Mouse (Mus musculus): ENCODE measurements around the gene Hlcs.

The Hlcs gene

DNA sequence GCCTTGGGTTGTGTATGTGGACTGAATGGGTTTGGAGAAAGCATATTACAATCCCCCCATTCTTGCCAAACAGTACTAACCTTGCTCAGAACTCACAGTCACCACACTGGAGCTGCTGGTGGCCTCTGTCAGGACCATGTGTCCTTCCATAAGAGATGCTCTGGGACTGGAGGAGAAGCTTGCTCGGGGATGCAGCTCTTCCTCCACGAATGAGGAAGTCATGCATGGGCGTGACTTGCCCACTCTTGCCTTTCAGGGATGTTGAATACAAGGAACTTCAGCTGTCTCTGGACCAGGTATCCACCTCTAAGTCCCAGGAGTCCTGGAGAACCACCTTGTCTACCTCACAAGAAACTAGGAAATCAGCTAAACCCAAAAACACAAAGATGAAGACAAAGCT is 191.0 kb downstream of the Hlcs start:
- TF ChIP-seq NANOG (IDR thresholded peaks at IDR 0.05; ENCODE audit: borderline replicate concordance, low read length) = no peak
- TF ChIP-seq POU5F1 (IDR thresholded peaks at IDR 0.05; ENCODE audit: borderline replicate concordance, low read length) = no peak
- TF ChIP-seq CTCF (conservative IDR thresholded peaks at IDR 0.05; ENCODE audit: low read length) = no peak
- Histone ChIP-seq H3K27me3 (ENCODE audit: insufficient read depth, low read length) (peaks cover 86% of the 10 kb centered on the region), H3K4me1 (replicated peaks; ENCODE audit: low read depth, low read length) (peaks cover 13% of the 10 kb centered on the region), H3K9me3 (ENCODE audit: low read length) (no peaks in the 10 kb centered on the region), H3K36me3 (ENCODE audit: insufficient read depth, low read length) (no peaks in the 10 kb centered on the region), H3K4me3 (replicated peaks; ENCODE audit: low read length) (no peak overlapping the region)

- TF ChIP-seq NANOG (IDR thresholded peaks at IDR 0.05; ENCODE audit: borderline replicate concordance, low read length) = no peak
- no peak for TF ChIP-seq POU5F1 (IDR thresholded peaks at IDR 0.05; ENCODE audit: borderline replicate concordance, low read length)
- TF ChIP-seq CTCF (conservative IDR thresholded peaks at IDR 0.05; ENCODE audit: low read length) = no peak
- Histone ChIP-seq H3K4me1 (replicated peaks; ENCODE audit: low read depth, low read length) (peaks cover 3% of the 10 kb centered on the region), H3K27me3 (ENCODE audit: insufficient read depth, low read length) (peaks cover 78% of the 10 kb centered on the region), H3K9me3 (ENCODE audit: low read length) (no peaks in the 10 kb centered on the region), H3K4me3 (replicated peaks; ENCODE audit: low read length) (no peak overlapping the region), H3K36me3 (ENCODE audit: insufficient read depth, low read length) (no peaks in the 10 kb centered on the region)
Observed at GRCm38 (mm10) chr16:94118394-94118793, 195.0 kb downstream of the Hlcs start.

DNA sequence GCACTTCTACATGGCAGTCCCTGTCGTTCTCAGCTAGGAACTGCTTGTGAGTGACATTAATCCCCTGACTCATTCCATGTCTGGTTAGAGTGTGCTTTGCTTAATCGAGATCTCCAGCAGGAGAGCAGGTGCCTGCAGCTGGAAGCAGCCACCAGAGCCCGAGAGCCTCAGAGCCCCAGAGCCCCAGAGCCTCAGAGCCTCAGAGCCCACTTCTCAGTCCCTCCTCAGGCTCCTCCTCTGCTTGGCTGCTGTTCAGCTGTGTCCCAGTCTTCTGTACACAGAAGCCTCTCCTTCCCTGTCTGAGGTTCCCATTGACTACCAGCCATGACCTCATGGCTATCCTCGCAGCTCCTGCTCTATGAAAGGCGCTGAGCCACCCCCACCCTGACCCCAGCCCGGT is 196.0 kb downstream of the Hlcs start:
- no peaks in the 10 kb centered on the region for H3K36me3 ChIP-seq (ENCODE audit: insufficient read depth, low read length)
- no peaks in the 10 kb centered on the region for H3K9me3 ChIP-seq (ENCODE audit: low read length)
- no peaks in the 10 kb centered on the region for H3K4me1 ChIP-seq (replicated peaks; ENCODE audit: low read depth, low read length)
- H3K27me3 ChIP-seq (ENCODE audit: insufficient read depth, low read length) = peaks cover 77% of the 10 kb centered on the region
- H3K4me3 ChIP-seq (replicated peaks; ENCODE audit: low read length) = no peak overlapping the region
- TF ChIP-seq CTCF (conservative IDR thresholded peaks at IDR 0.05; ENCODE audit: low read length) = no peak
- TF ChIP-seq NANOG (IDR thresholded peaks at IDR 0.05; ENCODE audit: borderline replicate concordance, low read length) = no peak
- TF ChIP-seq POU5F1 (IDR thresholded peaks at IDR 0.05; ENCODE audit: borderline replicate concordance, low read length) = no peak

DNA sequence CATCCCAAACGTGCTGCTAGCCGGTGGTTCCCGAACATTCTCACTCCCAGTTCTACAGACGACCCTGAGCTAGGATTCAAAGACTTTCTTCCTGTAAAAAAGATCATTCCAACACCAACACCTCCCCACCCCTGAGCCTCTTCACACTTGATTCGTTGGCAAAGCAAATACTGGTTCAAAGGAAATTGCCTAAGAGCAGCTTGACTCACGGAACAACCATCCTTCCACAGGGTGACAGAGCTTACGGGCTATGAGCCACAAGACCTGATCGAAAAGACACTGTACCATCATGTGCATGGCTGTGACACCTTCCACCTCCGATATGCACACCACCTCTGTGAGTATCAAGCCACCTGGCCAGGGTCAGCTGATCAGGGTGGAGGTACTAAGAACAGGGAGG is 198.7 kb downstream of the Hlcs start:
- no peak overlapping the region for H3K4me3 ChIP-seq (replicated peaks; ENCODE audit: low read length)
- H3K36me3 ChIP-seq (ENCODE audit: insufficient read depth, low read length) = no peaks in the 10 kb centered on the region
- no peaks in the 10 kb centered on the region for H3K9me3 ChIP-seq (ENCODE audit: low read length)
- peaks cover 71% of the 10 kb centered on the region for H3K27me3 ChIP-seq (ENCODE audit: insufficient read depth, low read length)
- H3K4me1 ChIP-seq (replicated peaks; ENCODE audit: low read depth, low read length) = no peaks in the 10 kb centered on the region
- TF ChIP-seq NANOG (IDR thresholded peaks at IDR 0.05; ENCODE audit: borderline replicate concordance, low read length) (no peak), POU5F1 (IDR thresholded peaks at IDR 0.05; ENCODE audit: borderline replicate concordance, low read length) (no peak), CTCF (conservative IDR thresholded peaks at IDR 0.05; ENCODE audit: low read length) (no peak)

DNA sequence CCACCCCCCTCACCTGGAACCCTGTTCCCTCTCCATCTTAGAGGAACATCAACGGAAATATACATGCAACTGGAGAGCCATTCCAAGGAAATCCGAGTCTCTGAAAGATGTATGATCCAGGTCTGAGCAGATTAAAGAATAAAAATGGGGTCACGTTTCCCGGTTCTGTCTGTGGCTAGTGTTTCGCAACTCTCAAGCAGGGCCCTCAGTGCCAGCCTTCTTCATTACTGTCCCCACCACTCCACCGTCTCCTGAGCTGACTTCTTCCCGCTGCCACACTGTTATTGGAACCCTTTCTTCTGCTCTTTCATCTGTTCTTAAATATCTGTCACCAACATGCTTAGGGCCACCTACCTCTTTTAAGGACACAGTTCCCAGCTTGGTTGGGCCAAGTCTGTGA is 200.2 kb downstream of the Hlcs start:
- Histone ChIP-seq H3K36me3 (ENCODE audit: insufficient read depth, low read length) (no peaks in the 10 kb centered on the region), H3K9me3 (ENCODE audit: low read length) (no peaks in the 10 kb centered on the region), H3K4me1 (replicated peaks; ENCODE audit: low read depth, low read length) (no peaks in the 10 kb centered on the region), H3K4me3 (replicated peaks; ENCODE audit: low read length) (no peak overlapping the region), H3K27me3 (ENCODE audit: insufficient read depth, low read length) (peaks cover 57% of the 10 kb centered on the region)
- TF ChIP-seq NANOG (IDR thresholded peaks at IDR 0.05; ENCODE audit: borderline replicate concordance, low read length) (no peak), POU5F1 (IDR thresholded peaks at IDR 0.05; ENCODE audit: borderline replicate concordance, low read length) (no peak), CTCF (conservative IDR thresholded peaks at IDR 0.05; ENCODE audit: low read length) (no peak)

GRCm38 (mm10) chr16:94097724-94098455 is 215.5 kb downstream of the Hlcs start:
- H3K4me3 ChIP-seq (replicated peaks; ENCODE audit: low read length) = no peak overlapping the region
- H3K36me3 ChIP-seq (ENCODE audit: insufficient read depth, low read length) = no peaks in the 10 kb centered on the region
- no peaks in the 10 kb centered on the region for H3K9me3 ChIP-seq (ENCODE audit: low read length)
- TF ChIP-seq POU5F1 (IDR thresholded peaks at IDR 0.05; ENCODE audit: borderline replicate concordance, low read length) (no peak), NANOG (IDR thresholded peaks at IDR 0.05; ENCODE audit: borderline replicate concordance, low read length) (no peak), CTCF (conservative IDR thresholded peaks at IDR 0.05; ENCODE audit: low read length) (no peak)
- H3K27me3 ChIP-seq (ENCODE audit: insufficient read depth, low read length) = peaks cover 74% of the 10 kb centered on the region
- peaks cover 39% of the 10 kb centered on the region for H3K4me1 ChIP-seq (replicated peaks; ENCODE audit: low read depth, low read length)

DNA sequence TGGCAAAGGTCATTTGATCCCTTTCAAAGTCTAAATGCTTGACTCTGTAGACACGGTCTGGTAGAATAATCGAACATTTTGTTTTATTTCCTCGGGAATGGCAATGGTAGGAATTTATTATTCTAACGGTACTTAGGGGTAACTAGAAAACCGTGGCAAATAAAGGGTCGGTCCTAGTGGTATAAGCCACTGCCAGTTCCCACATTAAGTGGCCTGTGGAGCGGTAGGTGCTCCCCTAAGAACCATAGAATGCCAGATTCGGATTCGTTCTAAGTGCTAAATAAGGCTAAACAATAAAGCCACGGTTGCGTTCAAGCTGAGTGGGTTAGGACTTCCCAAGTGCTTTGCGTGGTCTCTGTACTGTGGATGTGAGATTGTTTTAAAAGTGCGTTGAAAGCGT is 216.9 kb downstream of the Hlcs start:
- H3K4me3 ChIP-seq (replicated peaks; ENCODE audit: low read length) = no peak overlapping the region
- H3K9me3 ChIP-seq (ENCODE audit: low read length) = no peaks in the 10 kb centered on the region
- peaks cover 39% of the 10 kb centered on the region for H3K4me1 ChIP-seq (replicated peaks; ENCODE audit: low read depth, low read length)
- no peaks in the 10 kb centered on the region for H3K36me3 ChIP-seq (ENCODE audit: insufficient read depth, low read length)
- H3K27me3 ChIP-seq (ENCODE audit: insufficient read depth, low read length) = peaks cover 85% of the 10 kb centered on the region
- TF ChIP-seq NANOG (IDR thresholded peaks at IDR 0.05; ENCODE audit: borderline replicate concordance, low read length) (no peak), CTCF (conservative IDR thresholded peaks at IDR 0.05; ENCODE audit: low read length) (no peak), POU5F1 (IDR thresholded peaks at IDR 0.05; ENCODE audit: borderline replicate concordance, low read length) (no peak)

- Histone ChIP-seq H3K27me3 (ENCODE audit: insufficient read depth, low read length) (peaks cover 94% of the 10 kb centered on the region), H3K9me3 (ENCODE audit: low read length) (0 out of 2 replicates have a peak, but pooled peaks cover 2% of the 10 kb centered on the region), H3K4me3 (replicated peaks; ENCODE audit: low read length) (peak overlapping the region; percentile 57), H3K36me3 (ENCODE audit: insufficient read depth, low read length) (no peaks in the 10 kb centered on the region), H3K4me1 (replicated peaks; ENCODE audit: low read depth, low read length) (peaks cover 39% of the 10 kb centered on the region)
- TF ChIP-seq CTCF (conservative IDR thresholded peaks at IDR 0.05; ENCODE audit: low read length) (no peak), NANOG (IDR thresholded peaks at IDR 0.05; ENCODE audit: borderline replicate concordance, low read length) (no peak), POU5F1 (IDR thresholded peaks at IDR 0.05; ENCODE audit: borderline replicate concordance, low read length) (no peak)
Observed at GRCm38 (mm10) chr16:94095109-94095822, 218.1 kb downstream of the Hlcs start.
